Mouse (Mus musculus) brain, embryonic 14.5 days (tissue): ENCODE measurements at regions not wholly inside any gene's neighbourhood (a gene's known extent, or its start where the extent isn't known, plus 50 kb on each side); places are given as distances from the start of the nearest gene placed in this dataset.

Experiments
- CTCF ChIP-seq: fragments of 200-500 bp; IDR thresholded peaks from 2 replicates; pipeline ENCODE4 v1.5.1; 2012; ENCODE audit warnings: inconsistent platforms, mild to moderate bottlenecking, moderate library complexity, borderline replicate concordance; ENCODE audit not compliant: insufficient read depth, insufficient read length; ENCODE audit errors: extremely low read depth
- POLR2A ChIP-seq: fragments of 200-500 bp; IDR thresholded peaks from 2 replicates; pipeline ENCODE4 v1.6.1; 2012; ENCODE audit warnings: mild to moderate bottlenecking, inconsistent platforms, borderline replicate concordance; ENCODE audit not compliant: poor library complexity, insufficient read depth, insufficient read length, severe bottlenecking; ENCODE audit errors: extremely low read depth

DNA sequence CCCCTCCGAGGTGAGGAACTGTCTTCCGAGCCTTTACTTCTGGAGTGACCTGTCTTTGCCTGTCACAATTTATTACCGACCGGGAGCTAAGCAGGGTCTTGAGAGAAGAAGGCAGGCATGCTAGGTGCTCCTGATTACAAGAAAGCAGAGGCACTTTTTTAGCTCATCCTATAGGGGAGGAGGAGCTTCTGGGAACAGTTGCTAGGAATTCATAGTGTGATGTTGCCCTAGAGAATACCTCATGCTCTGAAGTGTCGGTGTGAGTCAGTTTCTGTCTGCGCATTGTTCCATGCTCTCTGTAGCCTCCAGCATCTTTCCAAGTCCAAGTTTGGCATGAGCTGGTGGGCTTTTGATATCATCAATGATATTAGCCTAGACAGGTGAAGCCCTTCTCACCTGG lies 178.0 kb upstream of the Ado start:
- no peak for TF ChIP-seq CTCF
- no peak for TF ChIP-seq POLR2A
